Mouse (Mus musculus) forebrain, embryonic 16.5 days (tissue): ENCODE measurements around the gene Rita1. TPM values are rescaled to one million over a fixed set of nuclear protein-coding genes. Genes with fewer than 3 reads are reported as not detected.

Experiments
- ATAC-seq: fragments of 200-750 bp; cut with Nextera tagmentation; 2 replicates; pipeline ENCODE4 v1.8.0; 2017; ENCODE audit warnings: mild to moderate bottlenecking, moderate library complexity
- H3K27ac ChIP-seq: fragments of 300-500 bp; sonication (generic); 2 replicates; pipeline ENCODE4 v1.5.1; 2014; ENCODE audit warnings: low read length, control low read depth
- H3K27me3 ChIP-seq: fragments of 300-500 bp; sonication (generic); replicated peaks from 2 replicates; pipeline ENCODE4 v1.6.1; 2014; ENCODE audit warnings: low read length; ENCODE audit not compliant: control insufficient read depth, insufficient read depth
- H3K36me3 ChIP-seq: fragments of 300-500 bp; sonication (generic); 2 replicates; pipeline ENCODE4 v1.6.1; 2014; ENCODE audit not compliant: control insufficient read depth, insufficient read depth
- H3K4me1 ChIP-seq: fragments of 300-500 bp; sonication (generic); replicated peaks from 2 replicates; pipeline ENCODE4 v1.6.1; 2014; ENCODE audit warnings: low read length; ENCODE audit not compliant: control insufficient read depth, insufficient read depth
- H3K4me2 ChIP-seq: fragments of 300-500 bp; sonication (generic); 2 replicates; pipeline ENCODE4 v1.6.1; 2014; ENCODE audit warnings: mild to moderate bottlenecking, low read length, control low read depth
- H3K4me3 ChIP-seq: fragments of 300-500 bp; sonication (generic); replicated peaks from 2 replicates; pipeline ENCODE4 v1.5.1; 2014; ENCODE audit warnings: mild to moderate bottlenecking, low read length, control low read depth
- H3K9ac ChIP-seq: fragments of 300-500 bp; sonication (generic); replicated peaks from 2 replicates; pipeline ENCODE4 v1.6.1; 2014; ENCODE audit warnings: low read depth, low read length, control low read depth
- H3K9me3 ChIP-seq: fragments of 300-500 bp; sonication (generic); 2 replicates; pipeline ENCODE4 v1.6.1; 2016; ENCODE audit warnings: low read length; ENCODE audit not compliant: control insufficient read depth
- WGBS: fragments of 180-500 bp; shearing (Covaris S2); extraction: QIAGEN DNeasy Blood & Tissue Kit; methylation state at CpG from one replicate; pipeline ENCODE4 v1.1.7; 2014; 5-methylcytosine and 5-hydroxymethylcytosine counted together
- polyA plus RNA-seq: library from polyadenylated mRNA; unstranded; fragments of >200 nt; fragmentation: Nextera tagmentation; extraction: Ambion mirVana; gene quantifications from 2 replicates; pipeline ENCODE4 v1.2.1, GENCODE M21; 2015

Rita1 gene
- polyA plus RNA-seq, 1 experiment from 2014 or later = 26.9 TPM

- Histone ChIP-seq H3K9me3 (no peaks in the 10 kb centered on the region), H3K27me3 (no peaks in the 10 kb centered on the region), H3K4me1 (peaks cover 48% of the 10 kb centered on the region), H3K27ac (peak overlapping the region; percentile 33; the same call in 1 of the 2 replicates), H3K36me3 (no peaks in the 10 kb centered on the region; the same call in 1 of the 2 replicates), H3K4me2 (no peak overlapping the region), H3K4me3 (no peak overlapping the region), H3K9ac (no peak overlapping the region)
- no peak for ATAC-seq
- 64% methylated on average over 28 of the region's 28 CpGs for WGBS
These were observed 49.2 kb downstream of the Rita1 start for GRCm38 (mm10) chr5:120562956-120563913.

- H3K4me2 ChIP-seq = no peak overlapping the region
- no peak overlapping the region for H3K9ac ChIP-seq
- H3K9me3 ChIP-seq = no peaks in the 10 kb centered on the region
- H3K4me3 ChIP-seq = no peak overlapping the region
- H3K36me3 ChIP-seq = no peaks in the 10 kb centered on the region; the same call in 1 of the 2 replicates
- peak; percentile 51 for ATAC-seq
- H3K27me3 ChIP-seq = no peaks in the 10 kb centered on the region
- no peak overlapping the region for H3K27ac ChIP-seq
- peaks cover 23% of the 10 kb centered on the region for H3K4me1 ChIP-seq
- 20% methylated on average over 16 of the region's 16 CpGs for WGBS
These were observed 51.6 kb downstream of the Rita1 start for GRCm38 (mm10) chr5:120560616-120561311.

- no peak overlapping the region for H3K27ac ChIP-seq
- ATAC-seq = no peak
- H3K36me3 ChIP-seq = no peaks in the 10 kb centered on the region; the same call in 1 of the 2 replicates
- H3K4me2 ChIP-seq = no peak overlapping the region
- no peaks in the 10 kb centered on the region for H3K27me3 ChIP-seq
- H3K9ac ChIP-seq = no peak overlapping the region
- H3K4me1 ChIP-seq = peaks cover 17% of the 10 kb centered on the region
- no peaks in the 10 kb centered on the region for H3K9me3 ChIP-seq
- H3K4me3 ChIP-seq = no peak overlapping the region
- WGBS = 79% methylated on average over 9 of the region's 9 CpGs
These were observed 52.2 kb downstream of the Rita1 start for GRCm38 (mm10) chr5:120560129-120560615.

DNA sequence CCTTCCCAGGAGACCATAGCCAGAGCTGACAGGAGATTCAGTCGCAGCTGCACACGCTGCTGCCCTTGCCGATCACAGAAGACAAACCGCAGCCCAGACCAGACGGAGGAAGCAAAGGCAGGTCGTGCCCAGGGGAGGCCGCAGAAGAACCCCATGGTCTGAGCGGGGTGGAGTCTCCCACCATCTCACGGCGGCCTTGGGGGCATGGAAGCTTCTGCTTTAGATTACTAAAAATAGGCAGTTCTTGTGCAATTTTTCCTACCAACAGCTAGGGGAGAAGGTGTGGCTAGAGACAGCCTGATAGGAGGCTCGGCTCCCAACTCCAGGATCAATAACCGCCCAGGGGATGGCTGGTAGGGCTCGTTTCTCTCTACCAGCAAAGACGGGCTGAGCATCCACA, 53.6 kb downstream of the Rita1 start:
- ATAC-seq = no peak
- Histone ChIP-seq H3K9ac (no peak overlapping the region), H3K4me2 (no peak overlapping the region), H3K27me3 (no peaks in the 10 kb centered on the region), H3K9me3 (no peaks in the 10 kb centered on the region), H3K36me3 (no peaks in the 10 kb centered on the region; the same call in 1 of the 2 replicates), H3K4me3 (no peak overlapping the region), H3K4me1 (peaks cover 11% of the 10 kb centered on the region), H3K27ac (no peak overlapping the region)
- 82% methylated on average over 14 of the region's 14 CpGs for WGBS

DNA sequence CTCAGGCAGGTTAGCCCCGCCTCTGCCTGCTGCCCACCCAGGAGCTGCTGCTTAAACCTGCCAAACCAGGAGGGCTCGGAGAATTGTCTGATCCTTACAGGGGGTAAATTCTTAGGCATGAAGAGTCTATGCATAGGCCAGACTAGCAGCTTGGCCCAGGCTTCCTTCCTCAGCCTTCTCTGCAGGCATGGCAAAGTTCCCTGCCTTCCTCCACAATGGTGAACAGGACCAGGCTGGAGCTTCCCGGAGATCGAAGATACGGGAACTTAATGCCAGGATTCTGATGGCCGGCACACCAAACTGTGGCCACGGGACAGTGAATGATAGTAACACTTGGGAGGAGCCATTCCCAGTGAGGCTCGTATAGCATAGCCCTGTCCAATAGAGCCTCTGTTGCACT, 54.3 kb downstream of the Rita1 start:
- WGBS = 72% methylated on average over 8 of the region's 8 CpGs
- no peak overlapping the region for H3K27ac ChIP-seq
- H3K36me3 ChIP-seq = peaks cover 5% of the 10 kb centered on the region; the same call in 1 of the 2 replicates
- peaks cover 7% of the 10 kb centered on the region for H3K4me1 ChIP-seq
- H3K27me3 ChIP-seq = no peaks in the 10 kb centered on the region
- no peak overlapping the region for H3K4me3 ChIP-seq
- no peak overlapping the region for H3K9ac ChIP-seq
- no peaks in the 10 kb centered on the region for H3K9me3 ChIP-seq
- ATAC-seq = no peak
- H3K4me2 ChIP-seq = no peak overlapping the region

DNA sequence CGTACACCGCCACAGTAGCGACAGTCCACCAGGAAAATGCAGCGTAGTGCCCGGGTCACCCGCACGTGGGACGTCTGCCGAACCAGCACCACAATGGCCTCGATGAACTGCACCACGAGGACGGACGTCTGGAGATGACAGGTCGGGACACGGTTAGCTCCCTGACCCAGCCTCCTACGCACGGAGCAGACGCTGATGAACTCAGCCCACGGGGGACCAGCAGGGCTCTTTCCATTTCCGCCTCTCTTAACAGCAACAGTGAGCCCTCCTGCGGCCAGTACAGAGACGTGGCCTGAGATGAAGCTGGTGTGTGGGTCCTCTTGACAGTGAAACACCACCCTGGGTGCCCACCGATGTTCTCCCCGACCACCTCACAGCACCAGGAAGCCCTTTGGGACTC, 56.5 kb downstream of the Rita1 start:
- Histone ChIP-seq H3K9me3 (no peaks in the 10 kb centered on the region), H3K4me1 (peaks cover 3% of the 10 kb centered on the region), H3K27me3 (no peaks in the 10 kb centered on the region), H3K27ac (no peak overlapping the region), H3K4me3 (no peak overlapping the region), H3K36me3 (peaks cover 8% of the 10 kb centered on the region; the same call in 1 of the 2 replicates), H3K9ac (no peak overlapping the region), H3K4me2 (no peak overlapping the region)
- no peak for ATAC-seq
- WGBS = 85% methylated on average over 24 of the region's 24 CpGs

DNA sequence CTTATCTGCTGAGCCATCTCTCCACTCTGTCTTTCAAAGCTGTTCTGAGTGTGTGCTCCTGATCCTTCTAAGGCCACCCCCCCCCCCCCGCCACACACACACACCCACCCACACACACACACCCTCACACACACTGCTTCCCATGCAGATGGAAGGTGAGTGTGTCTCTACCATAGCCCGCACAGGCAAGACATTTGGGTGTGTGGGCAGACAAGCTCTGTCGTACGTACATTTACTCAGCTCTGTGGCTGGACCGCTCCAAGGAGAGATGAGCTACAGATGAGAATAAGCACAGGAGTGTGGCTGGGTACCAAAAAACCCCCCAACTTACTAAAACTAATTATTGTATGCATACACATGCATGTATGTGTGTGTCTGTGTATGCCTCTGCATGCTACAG, 61.7 kb downstream of the Rita1 start:
- H3K36me3 ChIP-seq = peaks cover 8% of the 10 kb centered on the region; the same call in 1 of the 2 replicates
- 95% methylated on average over 5 of the region's 5 CpGs for WGBS
- H3K4me1 ChIP-seq = no peaks in the 10 kb centered on the region
- no peak overlapping the region for H3K27ac ChIP-seq
- no peak overlapping the region for H3K4me2 ChIP-seq
- no peak overlapping the region for H3K9ac ChIP-seq
- no peak for ATAC-seq
- H3K4me3 ChIP-seq = no peak overlapping the region
- H3K9me3 ChIP-seq = no peaks in the 10 kb centered on the region
- no peaks in the 10 kb centered on the region for H3K27me3 ChIP-seq

GRCm38 (mm10) chr5:120550137-120550536, 62.3 kb downstream of the Rita1 start:
- 93% methylated on average over 5 of the region's 5 CpGs for WGBS
- no peak overlapping the region for H3K4me3 ChIP-seq

GRCm38 (mm10) chr5:120548236-120548850, 64.0 kb downstream of the Rita1 start:
- H3K27ac ChIP-seq = no peak overlapping the region
- no peaks in the 10 kb centered on the region for H3K4me1 ChIP-seq
- no peak for ATAC-seq
- H3K9ac ChIP-seq = no peak overlapping the region
- H3K36me3 ChIP-seq = peaks cover 7% of the 10 kb centered on the region
- no peaks in the 10 kb centered on the region for H3K9me3 ChIP-seq
- no peaks in the 10 kb centered on the region for H3K27me3 ChIP-seq
- WGBS = 82% methylated on average over 11 of the region's 11 CpGs
- H3K4me3 ChIP-seq = no peak overlapping the region
- H3K4me2 ChIP-seq = no peak overlapping the region

More at GRCm38 (mm10) chr5:120550137-120550536, 62.3 kb downstream of the Rita1 start:
- Histone ChIP-seq H3K27me3 (no peaks in the 10 kb centered on the region), H3K36me3 (peaks cover 8% of the 10 kb centered on the region; the same call in 1 of the 2 replicates), H3K4me2 (no peak overlapping the region), H3K9ac (no peak overlapping the region), H3K4me1 (no peaks in the 10 kb centered on the region), H3K27ac (no peak overlapping the region), H3K9me3 (no peaks in the 10 kb centered on the region)
- ATAC-seq = no peak
